Mouse (Mus musculus) ES-E14 (cell line): ENCODE measurements at regions not wholly inside any gene's neighbourhood (a gene's known extent, or its start where the extent isn't known, plus 50 kb on each side); places are given as distances from the start of the nearest gene placed in this dataset.

Experiments
- CHD2 ChIP-seq: IDR thresholded peaks from 2 replicates; pipeline ENCODE4 v1.6.1; 2014; ENCODE audit warnings: mild to moderate bottlenecking, low read depth, low read length, inconsistent platforms
- HCFC1 ChIP-seq: IDR thresholded peaks from 2 replicates; pipeline ENCODE4 v1.6.1; 2012; ENCODE audit warnings: low read length, inconsistent platforms, borderline replicate concordance; ENCODE audit not compliant: insufficient read depth
- ZC3H11A ChIP-seq: IDR thresholded peaks from 2 replicates; pipeline ENCODE4 v1.6.1; 2012; ENCODE audit warnings: low read depth, mild to moderate bottlenecking, inconsistent platforms, low read length, borderline replicate concordance

DNA sequence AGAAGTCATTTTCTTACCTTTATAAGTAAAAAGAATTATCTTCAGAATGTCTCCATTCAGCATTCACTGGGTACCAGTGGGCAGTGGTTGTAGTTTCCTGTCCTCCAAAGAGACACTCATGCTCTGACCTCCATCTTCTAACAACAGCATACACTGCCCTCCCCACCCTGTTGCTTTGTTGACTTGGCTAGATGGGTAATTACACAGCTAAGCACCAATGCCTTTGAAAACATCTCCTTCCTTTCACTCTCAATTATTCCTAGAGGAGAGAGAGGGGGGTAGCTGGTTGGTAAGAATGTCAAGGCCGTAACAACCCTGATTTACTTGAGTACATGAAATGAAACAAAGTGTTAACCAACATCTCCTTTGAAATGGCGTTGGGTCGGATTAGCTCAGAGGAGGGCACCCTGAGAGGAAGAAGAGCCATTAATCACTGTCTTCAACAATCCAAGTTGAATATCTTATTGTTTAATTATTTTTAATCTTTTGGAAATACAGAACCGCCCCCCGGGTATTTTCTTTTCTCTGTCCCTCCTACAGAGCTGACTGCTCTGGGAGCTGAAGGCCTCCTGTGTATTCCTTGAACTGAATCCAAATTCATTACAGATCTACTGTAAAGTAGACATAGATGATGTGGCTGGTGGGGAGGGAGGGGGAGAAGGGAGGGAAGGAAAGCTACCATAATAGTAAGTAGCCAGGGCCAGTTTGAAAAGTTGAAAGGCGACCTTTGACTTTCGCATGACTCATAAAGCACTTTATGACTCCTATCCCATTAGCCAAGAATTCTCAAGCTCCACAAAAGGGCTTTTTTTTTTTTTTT, 302.9 kb downstream of the Pik3r1 start:
- TF ChIP-seq HCFC1, result no peak
- TF ChIP-seq CHD2, result no peak
- TF ChIP-seq ZC3H11A, result no peak
